Mouse (Mus musculus): ENCODE measurements at regions not wholly inside any gene's neighbourhood (a gene's known extent, or its start where the extent isn't known, plus 50 kb on each side); places are given as distances from the start of the nearest gene placed in this dataset.

- H3K27me3 ChIP-seq (replicated peaks; ENCODE audit: control insufficient read depth, insufficient read depth, low read length): no peaks in the 10 kb centered on the region
- H3K9me3 ChIP-seq (ENCODE audit: control insufficient read depth, low read length): no peaks in the 10 kb centered on the region
- 72% methylated on average over 2 of the region's 2 CpGs for WGBS
- H3K4me3 ChIP-seq (ENCODE audit: low read length): no peak overlapping the region
- no peaks in the 10 kb centered on the region for H3K4me1 ChIP-seq (ENCODE audit: control insufficient read depth, insufficient read depth, low read depth, low read length)
- no peak overlapping the region for H3K27ac ChIP-seq (ENCODE audit: low read depth, low read length)
- no peaks in the 10 kb centered on the region for H3K36me3 ChIP-seq (ENCODE audit: control insufficient read depth, insufficient read depth, low read length)
- no peak overlapping the region for H3K9ac ChIP-seq (ENCODE audit: low read depth, low read length)
- no peak for ATAC-seq
- H3K4me2 ChIP-seq (ENCODE audit: low read length): no peak overlapping the region
Measured at GRCm38 (mm10) chr11:65638211-65638610, 149.9 kb downstream of the Map2k4 start.

GRCm38 (mm10) chr11:65637206-65637605 is 150.9 kb downstream of the Map2k4 start:
- Histone ChIP-seq H3K4me2 (ENCODE audit: low read length) (no peak overlapping the region), H3K4me3 (ENCODE audit: low read length) (no peak overlapping the region), H3K9ac (ENCODE audit: low read depth, low read length) (no peak overlapping the region), H3K36me3 (ENCODE audit: control insufficient read depth, insufficient read depth, low read length) (no peaks in the 10 kb centered on the region), H3K9me3 (ENCODE audit: control insufficient read depth, low read length) (no peaks in the 10 kb centered on the region), H3K27ac (ENCODE audit: low read depth, low read length) (no peak overlapping the region), H3K27me3 (replicated peaks; ENCODE audit: control insufficient read depth, insufficient read depth, low read length) (no peaks in the 10 kb centered on the region), H3K4me1 (ENCODE audit: control insufficient read depth, insufficient read depth, low read depth, low read length) (no peaks in the 10 kb centered on the region)
- 78% methylated on average over 3 of the region's 3 CpGs for WGBS
- no peak for ATAC-seq

GRCm38 (mm10) chr11:65635307-65635706 is 152.8 kb downstream of the Map2k4 start:
- Histone ChIP-seq H3K4me2 (ENCODE audit: low read length) (no peak overlapping the region), H3K9me3 (ENCODE audit: control insufficient read depth, low read length) (no peaks in the 10 kb centered on the region), H3K4me3 (ENCODE audit: low read length) (no peak overlapping the region), H3K9ac (ENCODE audit: low read depth, low read length) (no peak overlapping the region), H3K36me3 (ENCODE audit: control insufficient read depth, insufficient read depth, low read length) (no peaks in the 10 kb centered on the region), H3K27me3 (replicated peaks; ENCODE audit: control insufficient read depth, insufficient read depth, low read length) (no peaks in the 10 kb centered on the region), H3K27ac (ENCODE audit: low read depth, low read length) (no peak overlapping the region), H3K4me1 (ENCODE audit: control insufficient read depth, insufficient read depth, low read depth, low read length) (no peaks in the 10 kb centered on the region)
- ATAC-seq: no peak
- WGBS: 76% methylated on average over 4 of the region's 4 CpGs

- Histone ChIP-seq H3K27ac (ENCODE audit: low read depth, low read length) (no peak overlapping the region), H3K27me3 (replicated peaks; ENCODE audit: control insufficient read depth, insufficient read depth, low read length) (no peaks in the 10 kb centered on the region), H3K9me3 (ENCODE audit: control insufficient read depth, low read length) (no peaks in the 10 kb centered on the region), H3K4me3 (ENCODE audit: low read length) (no peak overlapping the region), H3K36me3 (ENCODE audit: control insufficient read depth, insufficient read depth, low read length) (no peaks in the 10 kb centered on the region), H3K4me2 (ENCODE audit: low read length) (no peak overlapping the region), H3K9ac (ENCODE audit: low read depth, low read length) (no peak overlapping the region), H3K4me1 (ENCODE audit: control insufficient read depth, insufficient read depth, low read depth, low read length) (no peaks in the 10 kb centered on the region)
- ATAC-seq: no peak
- 73% methylated on average over 3 of the region's 3 CpGs for WGBS
Measured at GRCm38 (mm10) chr11:65631164-65631563, 156.9 kb downstream of the Map2k4 start.

- Histone ChIP-seq H3K9ac (ENCODE audit: low read depth, low read length) (no peak overlapping the region), H3K4me2 (ENCODE audit: low read length) (no peak overlapping the region), H3K27ac (ENCODE audit: low read depth, low read length) (no peak overlapping the region), H3K4me3 (ENCODE audit: low read length) (no peak overlapping the region), H3K36me3 (ENCODE audit: control insufficient read depth, insufficient read depth, low read length) (no peaks in the 10 kb centered on the region), H3K9me3 (ENCODE audit: control insufficient read depth, low read length) (no peaks in the 10 kb centered on the region), H3K27me3 (replicated peaks; ENCODE audit: control insufficient read depth, insufficient read depth, low read length) (no peaks in the 10 kb centered on the region), H3K4me1 (ENCODE audit: control insufficient read depth, insufficient read depth, low read depth, low read length) (no peaks in the 10 kb centered on the region)
- 48% methylated on average over 1 of the region's 1 CpGs for WGBS
- no peak for ATAC-seq
Measured at GRCm38 (mm10) chr11:65630436-65630835, 157.7 kb downstream of the Map2k4 start.

- Histone ChIP-seq H3K36me3 (ENCODE audit: control insufficient read depth, insufficient read depth, low read length) (no peaks in the 10 kb centered on the region), H3K4me2 (ENCODE audit: low read length) (no peak overlapping the region), H3K27me3 (replicated peaks; ENCODE audit: control insufficient read depth, insufficient read depth, low read length) (no peaks in the 10 kb centered on the region), H3K4me3 (ENCODE audit: low read length) (no peak overlapping the region), H3K9me3 (ENCODE audit: control insufficient read depth, low read length) (no peaks in the 10 kb centered on the region), H3K27ac (ENCODE audit: low read depth, low read length) (no peak overlapping the region), H3K9ac (ENCODE audit: low read depth, low read length) (no peak overlapping the region), H3K4me1 (ENCODE audit: control insufficient read depth, insufficient read depth, low read depth, low read length) (no peaks in the 10 kb centered on the region)
- no peak for ATAC-seq
- 96% methylated on average over 5 of the region's 5 CpGs for WGBS
Measured at GRCm38 (mm10) chr11:65629320-65629719, 158.8 kb downstream of the Map2k4 start.

GRCm38 (mm10) chr11:65618976-65619375 is 169.1 kb downstream of the Map2k4 start:
- H3K9me3 ChIP-seq (ENCODE audit: control insufficient read depth, low read length): no peaks in the 10 kb centered on the region
- no peaks in the 10 kb centered on the region for H3K4me1 ChIP-seq (ENCODE audit: control insufficient read depth, insufficient read depth, low read depth, low read length)
- no peak overlapping the region for H3K9ac ChIP-seq (ENCODE audit: low read depth, low read length)
- WGBS: 90% methylated on average over 4 of the region's 4 CpGs
- ATAC-seq: no peak
- H3K36me3 ChIP-seq (ENCODE audit: control insufficient read depth, insufficient read depth, low read length): no peaks in the 10 kb centered on the region
- H3K27ac ChIP-seq (ENCODE audit: low read depth, low read length): no peak overlapping the region
- no peak overlapping the region for H3K4me2 ChIP-seq (ENCODE audit: low read length)
- H3K4me3 ChIP-seq (ENCODE audit: low read length): no peak overlapping the region
- no peaks in the 10 kb centered on the region for H3K27me3 ChIP-seq (replicated peaks; ENCODE audit: control insufficient read depth, insufficient read depth, low read length)

GRCm38 (mm10) chr11:65610536-65610935 is 177.6 kb downstream of the Map2k4 start:
- ATAC-seq: no peak
- H3K4me3 ChIP-seq (ENCODE audit: low read length): no peak overlapping the region

GRCm38 (mm10) chr11:65609056-65609455 is 179.0 kb downstream of the Map2k4 start:
- no peaks in the 10 kb centered on the region for H3K36me3 ChIP-seq (ENCODE audit: control insufficient read depth, insufficient read depth, low read length)
- H3K4me2 ChIP-seq (ENCODE audit: low read length): no peak overlapping the region
- no peak overlapping the region for H3K9ac ChIP-seq (ENCODE audit: low read depth, low read length)
- H3K9me3 ChIP-seq (ENCODE audit: control insufficient read depth, low read length): no peaks in the 10 kb centered on the region
- H3K27me3 ChIP-seq (replicated peaks; ENCODE audit: control insufficient read depth, insufficient read depth, low read length): no peaks in the 10 kb centered on the region
- no peaks in the 10 kb centered on the region for H3K4me1 ChIP-seq (ENCODE audit: control insufficient read depth, insufficient read depth, low read depth, low read length)
- 70% methylated on average over 4 of the region's 4 CpGs for WGBS
- no peak for ATAC-seq
- H3K4me3 ChIP-seq (ENCODE audit: low read length): no peak overlapping the region
- H3K27ac ChIP-seq (ENCODE audit: low read depth, low read length): no peak overlapping the region

More at GRCm38 (mm10) chr11:65610536-65610935, 177.6 kb downstream of the Map2k4 start:
- Histone ChIP-seq H3K4me1 (ENCODE audit: control insufficient read depth, insufficient read depth, low read depth, low read length) (no peaks in the 10 kb centered on the region), H3K36me3 (ENCODE audit: control insufficient read depth, insufficient read depth, low read length) (no peaks in the 10 kb centered on the region), H3K27me3 (replicated peaks; ENCODE audit: control insufficient read depth, insufficient read depth, low read length) (no peaks in the 10 kb centered on the region), H3K9me3 (ENCODE audit: control insufficient read depth, low read length) (no peaks in the 10 kb centered on the region), H3K4me2 (ENCODE audit: low read length) (no peak overlapping the region), H3K9ac (ENCODE audit: low read depth, low read length) (no peak overlapping the region), H3K27ac (ENCODE audit: low read depth, low read length) (no peak overlapping the region)
- 91% methylated on average over 3 of the region's 3 CpGs for WGBS
